Mouse (Mus musculus): ENCODE results near the gene Olfr1174-ps. TPM values are rescaled to one million over a fixed set of nuclear protein-coding genes. Genes with fewer than 3 reads are reported as not detected.

The Olfr1174-ps gene
- not detected in 2 replicates for polyA plus RNA-seq (2016; fragmentation: Nextera tagmentation; extraction: Ambion mirVana)

GRCm38 (mm10) chr2:88315035-88315434, at the start of gene Olfr1174-ps:
Gene Olfr1174-ps, minus strand, starts transcription at chr2:88315135.
- H3K27ac ChIP-seq: no peak within 1 kb of the TSS
- H3K27me3 ChIP-seq (ENCODE audit: low read depth, poor library complexity, severe bottlenecking): no peaks in the 10 kb centered on the region
- H3K4me3 ChIP-seq: no peak within 1 kb of the TSS
- 92% methylated on average over 4 of the region's 4 CpGs for WGBS
- no peaks in the 10 kb centered on the region for H3K36me3 ChIP-seq
- no peak for DNase-seq (ENCODE audit: low spot score)
- no peaks in the 10 kb centered on the region for H3K4me1 ChIP-seq
- H3K9me3 ChIP-seq (replicated peaks): no peaks in the 10 kb centered on the region

DNA sequence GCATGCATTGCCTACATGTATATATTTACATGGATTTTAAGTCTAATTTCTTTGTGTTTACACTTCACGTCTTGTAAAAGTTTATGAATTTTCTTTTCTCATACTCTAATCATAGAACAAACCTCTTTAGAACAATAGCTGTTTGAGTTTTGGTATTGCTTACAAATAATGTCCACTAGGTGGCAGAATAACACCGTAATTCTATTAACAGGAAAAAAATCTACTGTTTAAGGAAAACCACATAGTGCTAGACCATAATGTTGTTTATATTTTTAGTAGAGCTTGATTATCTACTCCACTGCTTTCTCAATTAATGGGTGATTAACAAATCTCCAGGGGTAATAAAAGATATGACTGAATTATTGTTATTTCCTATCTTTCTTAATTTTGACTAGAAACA, 41.4 kb upstream of the Olfr1174-ps start:
- Histone ChIP-seq H3K4me3 (no peak overlapping the region), H3K9me3 (replicated peaks) (no peaks in the 10 kb centered on the region), H3K4me1 (no peaks in the 10 kb centered on the region), H3K36me3 (no peaks in the 10 kb centered on the region), H3K27me3 (ENCODE audit: low read depth, poor library complexity, severe bottlenecking) (no peaks in the 10 kb centered on the region), H3K27ac (no peak overlapping the region)
- WGBS: 7% methylated on average over 2 of the region's 2 CpGs
- no peak for DNase-seq (ENCODE audit: low spot score)

- H3K4me3 ChIP-seq: no peak within 1 kb of the TSS
- H3K27ac ChIP-seq: no peak within 1 kb of the TSS
- no peak for DNase-seq (ENCODE audit: low spot score)
Measured at GRCm38 (mm10) chr2:88346392-88346791, 31.5 kb upstream of the Olfr1174-ps start, which contains the start of gene Olfr1177-ps. Gene Olfr1177-ps, minus strand, starts transcription at chr2:88346492.

GRCm38 (mm10) chr2:88336421-88336820, 21.5 kb upstream of the Olfr1174-ps start, which contains the start of gene Olfr1176:
Gene Olfr1176, plus strand, starts transcription at chr2:88336721.
- Histone ChIP-seq H3K4me3 (no peak within 1 kb of the TSS), H3K36me3 (no peaks in the 10 kb centered on the region), H3K27me3 (ENCODE audit: low read depth, poor library complexity, severe bottlenecking) (no peaks in the 10 kb centered on the region), H3K27ac (no peak within 1 kb of the TSS), H3K9me3 (replicated peaks) (no peaks in the 10 kb centered on the region), H3K4me1 (no peaks in the 10 kb centered on the region)
- DNase-seq (ENCODE audit: low spot score): no peak
- 81% methylated on average over 1 of the region's 1 CpGs for WGBS

More at GRCm38 (mm10) chr2:88346392-88346791, 31.5 kb upstream of the Olfr1174-ps start, which contains the start of gene Olfr1177-ps:
- no peaks in the 10 kb centered on the region for H3K4me1 ChIP-seq
- no peaks in the 10 kb centered on the region for H3K27me3 ChIP-seq (ENCODE audit: low read depth, poor library complexity, severe bottlenecking)
- 96% methylated on average over 1 of the region's 1 CpGs for WGBS
- no peaks in the 10 kb centered on the region for H3K36me3 ChIP-seq
- no peaks in the 10 kb centered on the region for H3K9me3 ChIP-seq (replicated peaks)

- no peaks in the 10 kb centered on the region for H3K27me3 ChIP-seq (ENCODE audit: low read depth, poor library complexity, severe bottlenecking)
- H3K27ac ChIP-seq: no peak within 1 kb of the TSS
- H3K36me3 ChIP-seq: no peaks in the 10 kb centered on the region
- H3K9me3 ChIP-seq (replicated peaks): no peaks in the 10 kb centered on the region
- no peak within 1 kb of the TSS for H3K4me3 ChIP-seq
- 87% methylated on average over 2 of the region's 2 CpGs for WGBS
- no peak for DNase-seq (ENCODE audit: low spot score)
- no peaks in the 10 kb centered on the region for H3K4me1 ChIP-seq
Measured at GRCm38 (mm10) chr2:88327115-88327514, 12.2 kb upstream of the Olfr1174-ps start, which contains the start of gene Olfr1175-ps. Gene Olfr1175-ps, minus strand, starts transcription at chr2:88327215.

GRCm38 (mm10) chr2:88279775-88280174, 35.2 kb downstream of the Olfr1174-ps start, which contains the start of gene Olfr1173:
Gene Olfr1173, minus strand, starts transcription at chr2:88279875.
- Histone ChIP-seq H3K27me3 (ENCODE audit: low read depth, poor library complexity, severe bottlenecking) (no peaks in the 10 kb centered on the region), H3K9me3 (replicated peaks) (no peaks in the 10 kb centered on the region), H3K4me1 (no peaks in the 10 kb centered on the region), H3K4me3 (no peak within 1 kb of the TSS), H3K36me3 (no peaks in the 10 kb centered on the region), H3K27ac (no peak within 1 kb of the TSS)
- no peak for DNase-seq (ENCODE audit: low spot score)

Other genes with a start within 250 kb of the Olfr1174-ps start
- not detected in 2 replicates for gene Olfr1163, start 243.3 kb downstream of the Olfr1174-ps start, polyA plus RNA-seq (2016; fragmentation: Nextera tagmentation; extraction: Ambion mirVana)
- not detected in 2 replicates for gene Olfr1164, start 221.2 kb downstream of the Olfr1174-ps start, polyA plus RNA-seq (2016; fragmentation: Nextera tagmentation; extraction: Ambion mirVana)
- not detected in 2 replicates for gene Olfr1166, start 186.9 kb downstream of the Olfr1174-ps start, polyA plus RNA-seq (2016; fragmentation: Nextera tagmentation; extraction: Ambion mirVana)
- gene Olfr1167, start 159.9 kb downstream of the Olfr1174-ps start, polyA plus RNA-seq (2016; fragmentation: Nextera tagmentation; extraction: Ambion mirVana): not detected in 2 replicates
- gene Olfr1168, start 133.3 kb downstream of the Olfr1174-ps start, polyA plus RNA-seq (2016; fragmentation: Nextera tagmentation; extraction: Ambion mirVana): not detected in 2 replicates
- not detected in 2 replicates for gene Olfr1170, start 86.8 kb downstream of the Olfr1174-ps start, polyA plus RNA-seq (2016; fragmentation: Nextera tagmentation; extraction: Ambion mirVana)
- gene Olfr1173, start 35.3 kb downstream of the Olfr1174-ps start, polyA plus RNA-seq (2016; fragmentation: Nextera tagmentation; extraction: Ambion mirVana): not detected in 2 replicates
- gene Olfr1175-ps, start 12.1 kb upstream of the Olfr1174-ps start, polyA plus RNA-seq (2016; fragmentation: Nextera tagmentation; extraction: Ambion mirVana): not detected in 2 replicates
- not detected in 2 replicates for gene Olfr1176, start 21.6 kb upstream of the Olfr1174-ps start, polyA plus RNA-seq (2016; fragmentation: Nextera tagmentation; extraction: Ambion mirVana)
- not detected in 2 replicates for gene Olfr1177-ps, start 31.4 kb upstream of the Olfr1174-ps start, polyA plus RNA-seq (2016; fragmentation: Nextera tagmentation; extraction: Ambion mirVana)
- not detected in 2 replicates for gene Olfr1178, start 71.9 kb upstream of the Olfr1174-ps start, polyA plus RNA-seq (2016; fragmentation: Nextera tagmentation; extraction: Ambion mirVana)
- not detected in 2 replicates for gene Olfr1179, start 91.3 kb upstream of the Olfr1174-ps start, polyA plus RNA-seq (2016; fragmentation: Nextera tagmentation; extraction: Ambion mirVana)
- not detected in 2 replicates for gene Olfr1180, start 104.0 kb upstream of the Olfr1174-ps start, polyA plus RNA-seq (2016; fragmentation: Nextera tagmentation; extraction: Ambion mirVana)
- not detected in 2 replicates for gene Olfr1181, start 111.0 kb upstream of the Olfr1174-ps start, polyA plus RNA-seq (2016; fragmentation: Nextera tagmentation; extraction: Ambion mirVana)
- not detected in 2 replicates for gene Gm13757, start 134.0 kb upstream of the Olfr1174-ps start, polyA plus RNA-seq (2016; fragmentation: Nextera tagmentation; extraction: Ambion mirVana)
- gene Olfr1183, start 139.7 kb upstream of the Olfr1174-ps start, polyA plus RNA-seq (2016; fragmentation: Nextera tagmentation; extraction: Ambion mirVana): not detected in 2 replicates
- gene Olfr1184, start 168.5 kb upstream of the Olfr1174-ps start, polyA plus RNA-seq (2016; fragmentation: Nextera tagmentation; extraction: Ambion mirVana): not detected in 2 replicates
- not detected in 2 replicates for gene Olfr1185-ps1, start 178.2 kb upstream of the Olfr1174-ps start, polyA plus RNA-seq (2016; fragmentation: Nextera tagmentation; extraction: Ambion mirVana)
- gene Olfr1186, start 203.4 kb upstream of the Olfr1174-ps start, polyA plus RNA-seq (2016; fragmentation: Nextera tagmentation; extraction: Ambion mirVana): not detected in 2 replicates
- gene Olfr1188, start 241.8 kb upstream of the Olfr1174-ps start, polyA plus RNA-seq (2016; fragmentation: Nextera tagmentation; extraction: Ambion mirVana): not detected in 2 replicates